Mouse (Mus musculus): ENCODE measurements around the gene Pdx1. TPM values are rescaled to one million over a fixed set of nuclear protein-coding genes. Genes with fewer than 3 reads are reported as not detected.

Gene Pdx1
- total and polyA plus RNA-seq, 3 experiments, result not detected

GRCm38 (mm10) chr5:147306638-147307397 is 37.1 kb downstream of the Pdx1 start, which contains the start of gene Cdx2:
Cdx2 (minus strand) TSS chr5:147307270.
- TF ChIP-seq GATA2 (IDR thresholded peaks at IDR 0.05; ENCODE audit: borderline replicate concordance, low read depth, low read length) (no peak), CTCF (IDR thresholded peaks at IDR 0.05; ENCODE audit: low read depth, low read length) (no peak), POLR2AphosphoS5 (IDR thresholded peaks at IDR 0.05; ENCODE audit: insufficient replicate concordance, low read depth, low read length) (no peak), TAL1 (conservative IDR thresholded peaks at IDR 0.05; ENCODE audit: low read depth, low read length) (no peak), GATA1 (IDR thresholded peaks at IDR 0.05; ENCODE audit: borderline replicate concordance, low read length) (no peak)
- DNase-seq (ENCODE audit: low spot score) (no peak), ATAC-seq (ENCODE audit: extremely low read depth, insufficient number of reproducible peaks, low FRiP score, poor library complexity, severe bottlenecking) (no peak)
- H3K4me3 ChIP-seq (ENCODE audit: low read depth, low read length), result no peak within 1 kb of the TSS
- H3K9me3 ChIP-seq (replicated peaks), result peaks cover 11% of the 10 kb centered on the region
- H3K4me1 ChIP-seq (ENCODE audit: insufficient read depth, low read depth, low read length), result no peaks in the 10 kb centered on the region
- H3K36me3 ChIP-seq (replicated peaks), result no peaks in the 10 kb centered on the region
- peaks cover 50% of the 10 kb centered on the region for H3K27me3 ChIP-seq (ENCODE audit: insufficient read depth, low read length)

- H3K27me3 ChIP-seq (ENCODE audit: insufficient read depth, low read length), result peaks cover 46% of the 10 kb centered on the region
- no peak for TF ChIP-seq GATA2 (IDR thresholded peaks at IDR 0.05; ENCODE audit: borderline replicate concordance, low read depth, low read length)
- ATAC-seq (ENCODE audit: extremely low read depth, insufficient number of reproducible peaks, low FRiP score, poor library complexity, severe bottlenecking) (no peak), DNase-seq (ENCODE audit: low spot score) (no peak)
- H3K4me1 ChIP-seq (ENCODE audit: insufficient read depth, low read depth, low read length), result no peaks in the 10 kb centered on the region
- H3K36me3 ChIP-seq (replicated peaks), result no peaks in the 10 kb centered on the region
- H3K4me3 ChIP-seq (ENCODE audit: low read depth, low read length), result no peak overlapping the region
- peaks cover 11% of the 10 kb centered on the region for H3K9me3 ChIP-seq (replicated peaks)
Measured at GRCm38 (mm10) chr5:147307398-147307785, 37.6 kb downstream of the Pdx1 start.

- no peak for DNase-seq (ENCODE audit: low spot score)
Measured at GRCm38 (mm10) chr5:147308451-147308850, 38.7 kb downstream of the Pdx1 start.

GRCm38 (mm10) chr5:147309786-147310185 is 40.0 kb downstream of the Pdx1 start:
- H3K27me3 ChIP-seq (ENCODE audit: insufficient read depth, low read length), result peaks cover 35% of the 10 kb centered on the region
- DNase-seq (ENCODE audit: low spot score), result no peak
- no peak overlapping the region for H3K4me3 ChIP-seq (ENCODE audit: low read depth, low read length)
- TF ChIP-seq POLR2AphosphoS5 (IDR thresholded peaks at IDR 0.05; ENCODE audit: insufficient replicate concordance, low read depth, low read length) (no peak), TAL1 (conservative IDR thresholded peaks at IDR 0.05; ENCODE audit: low read depth, low read length) (no peak), CTCF (IDR thresholded peaks at IDR 0.05; ENCODE audit: low read depth, low read length) (no peak), GATA1 (IDR thresholded peaks at IDR 0.05; ENCODE audit: borderline replicate concordance, low read length) (no peak), GATA2 (IDR thresholded peaks at IDR 0.05; ENCODE audit: borderline replicate concordance, low read depth, low read length) (no peak)
- H3K36me3 ChIP-seq (replicated peaks), result no peaks in the 10 kb centered on the region
- H3K9me3 ChIP-seq (replicated peaks), result peaks cover 11% of the 10 kb centered on the region
- no peaks in the 10 kb centered on the region for H3K4me1 ChIP-seq (ENCODE audit: insufficient read depth, low read depth, low read length)
- ATAC-seq (ENCODE audit: extremely low read depth, insufficient number of reproducible peaks, low FRiP score, poor library complexity, severe bottlenecking), result no peak

More at GRCm38 (mm10) chr5:147308451-147308850, 38.7 kb downstream of the Pdx1 start:
- peaks cover 11% of the 10 kb centered on the region for H3K9me3 ChIP-seq (replicated peaks)
- peaks cover 44% of the 10 kb centered on the region for H3K27me3 ChIP-seq (ENCODE audit: insufficient read depth, low read length)
- TF ChIP-seq CTCF (IDR thresholded peaks at IDR 0.05; ENCODE audit: low read depth, low read length) (no peak), GATA2 (IDR thresholded peaks at IDR 0.05; ENCODE audit: borderline replicate concordance, low read depth, low read length) (no peak), GATA1 (IDR thresholded peaks at IDR 0.05; ENCODE audit: borderline replicate concordance, low read length) (no peak), POLR2AphosphoS5 (IDR thresholded peaks at IDR 0.05; ENCODE audit: insufficient replicate concordance, low read depth, low read length) (no peak), TAL1 (conservative IDR thresholded peaks at IDR 0.05; ENCODE audit: low read depth, low read length) (no peak)
- H3K4me3 ChIP-seq (ENCODE audit: low read depth, low read length), result no peak overlapping the region
- no peaks in the 10 kb centered on the region for H3K36me3 ChIP-seq (replicated peaks)
- no peaks in the 10 kb centered on the region for H3K4me1 ChIP-seq (ENCODE audit: insufficient read depth, low read depth, low read length)
- ATAC-seq (ENCODE audit: extremely low read depth, insufficient number of reproducible peaks, low FRiP score, poor library complexity, severe bottlenecking), result no peak

- no peak for ATAC-seq (ENCODE audit: extremely low read depth, insufficient number of reproducible peaks, low FRiP score, poor library complexity, severe bottlenecking)
- H3K9me3 ChIP-seq (replicated peaks), result no peaks in the 10 kb centered on the region
- DNase-seq (ENCODE audit: low spot score), result no peak
Measured at GRCm38 (mm10) chr5:147312830-147313685, 43.3 kb downstream of the Pdx1 start.

More at GRCm38 (mm10) chr5:147312830-147313685, 43.3 kb downstream of the Pdx1 start:
- Histone ChIP-seq H3K4me3 (ENCODE audit: low read depth, low read length) (no peak overlapping the region), H3K27me3 (ENCODE audit: insufficient read depth, low read length) (peaks cover 25% of the 10 kb centered on the region), H3K36me3 (replicated peaks) (no peaks in the 10 kb centered on the region), H3K4me1 (ENCODE audit: insufficient read depth, low read depth, low read length) (no peaks in the 10 kb centered on the region)
- no peak for TF ChIP-seq CTCF (IDR thresholded peaks at IDR 0.05; ENCODE audit: low read depth, low read length)
- TF ChIP-seq TAL1 (conservative IDR thresholded peaks at IDR 0.05; ENCODE audit: low read depth, low read length), result no peak
- no peak for TF ChIP-seq GATA1 (IDR thresholded peaks at IDR 0.05; ENCODE audit: borderline replicate concordance, low read length)
- no peak for TF ChIP-seq POLR2AphosphoS5 (IDR thresholded peaks at IDR 0.05; ENCODE audit: insufficient replicate concordance, low read depth, low read length)
- TF ChIP-seq GATA2 (IDR thresholded peaks at IDR 0.05; ENCODE audit: borderline replicate concordance, low read depth, low read length), result no peak
